Mouse (Mus musculus) liver, embryonic 15.5 days (tissue): ENCODE measurements at regions not wholly inside any gene's neighbourhood (a gene's known extent, or its start where the extent isn't known, plus 50 kb on each side); places are given as distances from the start of the nearest gene placed in this dataset.

Experiments
- ATAC-seq: fragments of 200-750 bp; cut with Nextera tagmentation; 2 replicates; pipeline ENCODE4 v1.8.0; 2017; ENCODE audit warnings: moderate number of reproducible peaks, mild to moderate bottlenecking, moderate library complexity; ENCODE audit not compliant: insufficient read depth
- H3K27ac ChIP-seq: fragments of 300-500 bp; sonication (generic); replicated peaks from 2 replicates; pipeline ENCODE4 v1.5.1; 2015; ENCODE audit warnings: mild to moderate bottlenecking, inconsistent platforms
- H3K27me3 ChIP-seq: fragments of 300-500 bp; sonication (generic); 2 replicates; pipeline ENCODE4 v1.6.1; 2015; ENCODE audit warnings: mild to moderate bottlenecking, inconsistent platforms
- H3K36me3 ChIP-seq: fragments of 300-500 bp; sonication (generic); replicated peaks from 2 replicates; pipeline ENCODE4 v1.6.1; 2015; ENCODE audit warnings: moderate library complexity, mild to moderate bottlenecking, inconsistent platforms
- H3K4me1 ChIP-seq: fragments of 300-500 bp; sonication (generic); replicated peaks from 2 replicates; pipeline ENCODE4 v1.6.1; 2015; ENCODE audit warnings: inconsistent platforms
- H3K4me2 ChIP-seq: fragments of 300-500 bp; sonication (generic); 2 replicates; pipeline ENCODE4 v1.6.1; 2015; ENCODE audit warnings: moderate library complexity, mild to moderate bottlenecking, inconsistent platforms
- H3K4me3 ChIP-seq: fragments of 300-500 bp; sonication (generic); replicated peaks from 2 replicates; pipeline ENCODE4 v1.5.1; 2015; ENCODE audit warnings: mild to moderate bottlenecking, inconsistent platforms
- H3K9ac ChIP-seq: fragments of 300-500 bp; sonication (generic); 2 replicates; pipeline ENCODE4 v1.6.1; 2015; ENCODE audit warnings: moderate library complexity, mild to moderate bottlenecking, inconsistent platforms
- H3K9me3 ChIP-seq: fragments of 300-500 bp; sonication (generic); replicated peaks from 2 replicates; pipeline ENCODE4 v1.6.1; 2016; ENCODE audit warnings: inconsistent platforms
- WGBS: fragments of 180-500 bp; shearing (Covaris S2); methylation state at CpG from one replicate; pipeline ENCODE4 v1.1.7; 2015; ENCODE audit warnings: mixed read lengths; ENCODE audit not compliant: insufficient replicate concordance; 5-methylcytosine and 5-hydroxymethylcytosine counted together

- Histone ChIP-seq H3K9me3 (no peaks in the 10 kb centered on the region), H3K4me3 (no peak overlapping the region), H3K27me3 (no peaks in the 10 kb centered on the region), H3K9ac (no peak overlapping the region), H3K4me1 (no peaks in the 10 kb centered on the region), H3K4me2 (no peak overlapping the region), H3K36me3 (no peaks in the 10 kb centered on the region), H3K27ac (no peak overlapping the region)
- no peak for ATAC-seq
- 76% methylated on average over 2 of the region's 2 CpGs for WGBS
These were observed 687.9 kb upstream of the Cited2 start for GRCm38 (mm10) chr10:17034892-17035775.

GRCm38 (mm10) chr10:17038259-17039043, 684.6 kb upstream of the Cited2 start:
- 38% methylated on average over 11 of the region's 11 CpGs for WGBS
- no peaks in the 10 kb centered on the region for H3K9me3 ChIP-seq
- no peak overlapping the region for H3K4me3 ChIP-seq
- H3K4me1 ChIP-seq: no peaks in the 10 kb centered on the region
- ATAC-seq: no peak
- no peak overlapping the region for H3K4me2 ChIP-seq
- no peaks in the 10 kb centered on the region for H3K36me3 ChIP-seq
- no peak overlapping the region for H3K9ac ChIP-seq
- no peaks in the 10 kb centered on the region for H3K27me3 ChIP-seq
- H3K27ac ChIP-seq: no peak overlapping the region

DNA sequence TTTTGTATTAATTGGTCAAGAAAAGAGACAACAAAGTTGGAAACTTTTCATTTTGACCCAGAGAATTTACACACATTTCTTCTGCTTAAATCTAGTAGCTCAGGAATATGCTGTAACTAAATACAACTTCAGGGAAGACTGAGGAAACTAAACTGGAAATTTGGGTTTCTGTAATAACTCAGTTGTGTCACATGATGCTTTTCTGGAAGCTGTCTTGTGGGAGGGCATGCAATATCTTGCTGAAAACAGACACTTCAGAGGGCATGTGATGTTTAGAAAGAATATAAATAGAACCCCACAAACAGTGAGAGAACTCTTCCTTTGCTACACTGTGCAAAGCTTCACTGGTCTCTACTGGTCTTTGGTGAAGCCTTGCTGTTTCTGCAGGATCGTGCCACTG, 680.9 kb upstream of the Cited2 start:
- ATAC-seq: no peak
- Histone ChIP-seq H3K4me1 (no peaks in the 10 kb centered on the region), H3K4me2 (no peak overlapping the region), H3K9ac (no peak overlapping the region), H3K9me3 (no peaks in the 10 kb centered on the region), H3K27ac (no peak overlapping the region), H3K36me3 (no peaks in the 10 kb centered on the region), H3K4me3 (no peak overlapping the region), H3K27me3 (no peaks in the 10 kb centered on the region)
- 68% methylated on average over 1 of the region's 1 CpGs for WGBS

- H3K36me3 ChIP-seq: no peaks in the 10 kb centered on the region
- no peak for ATAC-seq
- H3K27ac ChIP-seq: no peak overlapping the region
- no peak overlapping the region for H3K4me2 ChIP-seq
- no peak overlapping the region for H3K9ac ChIP-seq
- no peaks in the 10 kb centered on the region for H3K27me3 ChIP-seq
- no peak overlapping the region for H3K4me3 ChIP-seq
- no peaks in the 10 kb centered on the region for H3K9me3 ChIP-seq
- no peaks in the 10 kb centered on the region for H3K4me1 ChIP-seq
- WGBS: 38% methylated on average over 3 of the region's 3 CpGs
These were observed 680.0 kb upstream of the Cited2 start for GRCm38 (mm10) chr10:17042973-17043372.

GRCm38 (mm10) chr10:17046765-17047164, 676.3 kb upstream of the Cited2 start:
- no peak for ATAC-seq
- H3K4me2 ChIP-seq: no peak overlapping the region
- no peak overlapping the region for H3K27ac ChIP-seq
- no peak overlapping the region for H3K4me3 ChIP-seq
- no peak overlapping the region for H3K9ac ChIP-seq
- 70% methylated on average over 5 of the region's 5 CpGs for WGBS
- H3K27me3 ChIP-seq: no peaks in the 10 kb centered on the region
- H3K9me3 ChIP-seq: no peaks in the 10 kb centered on the region
- H3K36me3 ChIP-seq: no peaks in the 10 kb centered on the region
- H3K4me1 ChIP-seq: no peaks in the 10 kb centered on the region

DNA sequence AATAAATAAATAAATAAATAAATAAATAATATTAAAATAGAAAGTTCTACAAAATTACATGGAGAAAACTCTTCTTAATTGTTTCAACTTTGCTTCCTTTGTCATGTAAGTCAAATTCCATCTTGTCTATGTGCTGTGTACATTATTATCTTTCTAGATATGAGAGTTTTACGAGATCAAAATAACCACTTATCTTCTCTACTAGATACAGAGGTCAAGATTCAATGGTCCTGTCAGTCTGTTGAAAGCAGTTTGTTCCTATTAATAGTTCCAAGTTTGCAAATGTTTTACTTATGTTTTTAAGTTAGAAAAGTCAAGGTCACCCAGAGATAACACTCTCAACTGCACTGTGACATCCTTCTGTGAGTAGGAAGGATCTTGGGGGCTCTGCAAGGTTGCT, 650.1 kb upstream of the Cited2 start:
- H3K27ac ChIP-seq: no peak overlapping the region
- H3K4me1 ChIP-seq: no peaks in the 10 kb centered on the region
- no peaks in the 10 kb centered on the region for H3K36me3 ChIP-seq
- no peak overlapping the region for H3K4me2 ChIP-seq
- no peak overlapping the region for H3K4me3 ChIP-seq
- H3K9me3 ChIP-seq: no peaks in the 10 kb centered on the region
- H3K27me3 ChIP-seq: no peaks in the 10 kb centered on the region
- 44% methylated on average over 1 of the region's 1 CpGs for WGBS
- no peak for ATAC-seq
- no peak overlapping the region for H3K9ac ChIP-seq

DNA sequence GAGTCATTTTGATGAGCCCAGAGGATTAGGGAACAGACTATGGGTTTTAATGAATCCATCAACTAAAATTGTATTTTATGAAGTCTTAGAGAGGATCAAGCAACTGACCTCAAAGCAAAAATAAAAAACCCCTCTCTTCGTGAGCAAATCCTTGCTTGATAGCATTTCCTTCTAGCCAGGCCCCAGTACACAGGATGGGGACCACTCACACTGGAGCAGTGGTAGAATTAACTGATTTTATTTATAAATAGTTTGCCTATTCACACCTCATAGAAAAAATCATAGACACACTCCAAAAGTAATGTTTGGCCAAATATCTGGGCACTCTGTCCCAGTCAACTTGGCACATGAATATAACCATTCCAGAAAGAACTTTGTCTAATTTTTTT, 649.0 kb upstream of the Cited2 start:
- 46% methylated on average over 1 of the region's 1 CpGs for WGBS
- no peak overlapping the region for H3K4me3 ChIP-seq
- no peaks in the 10 kb centered on the region for H3K36me3 ChIP-seq

GRCm38 (mm10) chr10:17074402-17075027, 648.5 kb upstream of the Cited2 start:
- 54% methylated on average over 6 of the region's 6 CpGs for WGBS
- no peak overlapping the region for H3K27ac ChIP-seq
- ATAC-seq: no peak

More for the DNA sequence above, 649.0 kb upstream of the Cited2 start:
- Histone ChIP-seq H3K27me3 (no peaks in the 10 kb centered on the region), H3K9me3 (no peaks in the 10 kb centered on the region), H3K9ac (no peak overlapping the region), H3K4me1 (no peaks in the 10 kb centered on the region), H3K27ac (no peak overlapping the region), H3K4me2 (no peak overlapping the region)
- no peak for ATAC-seq

GRCm38 (mm10) chr10:17075147-17075546, 647.9 kb upstream of the Cited2 start:
- Histone ChIP-seq H3K4me2 (no peak overlapping the region), H3K36me3 (no peaks in the 10 kb centered on the region), H3K27ac (no peak overlapping the region), H3K9ac (no peak overlapping the region), H3K27me3 (no peaks in the 10 kb centered on the region), H3K4me3 (no peak overlapping the region), H3K4me1 (no peaks in the 10 kb centered on the region), H3K9me3 (no peaks in the 10 kb centered on the region)
- WGBS: 41% methylated on average over 4 of the region's 4 CpGs
- ATAC-seq: no peak

More at GRCm38 (mm10) chr10:17074402-17075027, 648.5 kb upstream of the Cited2 start:
- Histone ChIP-seq H3K27me3 (no peaks in the 10 kb centered on the region), H3K4me1 (no peaks in the 10 kb centered on the region), H3K36me3 (no peaks in the 10 kb centered on the region), H3K9me3 (no peaks in the 10 kb centered on the region), H3K4me2 (no peak overlapping the region), H3K4me3 (no peak overlapping the region), H3K9ac (no peak overlapping the region)

DNA sequence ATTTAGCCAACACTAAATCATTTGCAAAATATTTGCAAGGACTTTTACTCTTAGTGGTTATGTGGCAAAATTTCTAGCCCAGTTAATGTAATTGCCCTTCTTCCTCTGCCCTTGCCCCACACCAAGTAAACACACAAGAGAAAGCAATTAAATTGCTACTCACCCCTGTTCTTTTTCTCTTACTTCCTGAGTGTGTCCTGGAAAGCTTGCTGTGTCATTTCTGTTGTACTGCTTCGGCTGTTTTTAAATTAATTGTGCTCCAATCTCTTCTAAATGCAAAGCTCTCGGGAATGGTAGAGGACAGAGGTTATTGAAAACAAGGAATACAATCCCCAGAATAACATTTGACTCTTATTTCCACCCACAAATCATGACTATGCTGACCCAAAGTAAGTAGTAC, 647.4 kb upstream of the Cited2 start:
- no peak overlapping the region for H3K27ac ChIP-seq
- H3K4me3 ChIP-seq: no peak overlapping the region
- H3K4me2 ChIP-seq: no peak overlapping the region
- H3K36me3 ChIP-seq: no peaks in the 10 kb centered on the region
- no peaks in the 10 kb centered on the region for H3K4me1 ChIP-seq
- H3K27me3 ChIP-seq: no peaks in the 10 kb centered on the region
- 22% methylated on average over 2 of the region's 2 CpGs for WGBS
- H3K9me3 ChIP-seq: no peaks in the 10 kb centered on the region
- ATAC-seq: no peak
- no peak overlapping the region for H3K9ac ChIP-seq

- Histone ChIP-seq H3K9ac (no peak overlapping the region), H3K9me3 (no peaks in the 10 kb centered on the region), H3K27me3 (no peaks in the 10 kb centered on the region), H3K36me3 (no peaks in the 10 kb centered on the region), H3K4me1 (no peaks in the 10 kb centered on the region), H3K27ac (no peak overlapping the region), H3K4me3 (no peak overlapping the region), H3K4me2 (no peak overlapping the region)
- ATAC-seq: no peak
- WGBS: 60% methylated on average over 4 of the region's 4 CpGs
These were observed 646.8 kb upstream of the Cited2 start for GRCm38 (mm10) chr10:17076186-17076585.
